Mouse (Mus musculus): ENCODE measurements at regions not wholly inside any gene's neighbourhood (a gene's known extent, or its start where the extent isn't known, plus 50 kb on each side); places are given as distances from the start of the nearest gene placed in this dataset.

DNA sequence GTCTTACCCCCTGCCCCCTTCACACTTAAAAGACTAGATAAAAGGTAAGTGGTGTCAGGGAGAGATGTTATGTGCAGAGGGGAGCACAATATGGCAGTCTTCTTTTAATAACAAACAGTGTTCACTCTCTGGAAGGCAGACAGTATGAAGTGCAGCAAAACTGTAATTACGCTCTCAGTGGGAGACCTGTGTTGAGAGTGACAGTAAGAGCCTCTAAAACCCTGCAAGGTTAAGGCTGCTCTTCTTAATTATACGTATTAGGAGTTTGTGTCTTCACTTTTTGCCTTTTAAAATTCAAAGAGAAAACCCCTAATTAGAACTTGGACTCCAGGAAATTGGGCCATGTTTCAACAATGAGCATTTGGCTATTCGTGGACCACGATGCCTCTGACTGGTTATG lies 72.2 kb upstream of the Mmadhc start:
- peak; percentile 60; the same call in 1 of the 2 replicates for ATAC-seq (ENCODE audit: low FRiP score)
- H3K4me2 ChIP-seq: no peak overlapping the region

DNA sequence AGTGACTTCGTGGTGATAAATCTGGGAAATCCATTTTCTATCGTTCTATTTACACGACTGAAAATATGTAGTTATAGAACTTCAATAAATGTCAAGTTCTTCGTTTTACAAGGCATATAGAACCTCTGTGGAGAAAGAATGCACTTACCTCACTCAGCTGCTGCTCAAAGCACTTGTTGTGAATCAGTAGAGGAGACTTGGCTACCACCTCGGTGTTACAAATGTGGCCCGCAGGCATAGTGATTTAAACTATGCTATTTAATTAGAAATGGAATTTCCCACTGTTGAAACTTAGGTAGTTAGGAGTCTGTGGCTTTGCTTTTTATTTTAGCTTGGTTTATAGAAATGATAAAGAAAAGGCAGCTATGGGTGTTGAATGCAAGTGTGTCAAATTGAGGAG lies 71.8 kb upstream of the Mmadhc start:
- no peaks in the 10 kb centered on the region for H3K36me3 ChIP-seq (replicated peaks)
- H3K9me3 ChIP-seq: no peaks in the 10 kb centered on the region
- WGBS: 75% methylated on average over 6 of the region's 6 CpGs
- no peak overlapping the region for H3K4me3 ChIP-seq (replicated peaks)
- ATAC-seq (ENCODE audit: low FRiP score): no peak
- peaks cover 3% of the 10 kb centered on the region; the same call in 1 of the 2 replicates for H3K4me1 ChIP-seq
- H3K27ac ChIP-seq: no peak overlapping the region
- H3K9ac ChIP-seq: no peak overlapping the region
- H3K4me2 ChIP-seq: no peak overlapping the region
- H3K27me3 ChIP-seq: no peaks in the 10 kb centered on the region

More for the DNA sequence above, 72.2 kb upstream of the Mmadhc start:
- no peaks in the 10 kb centered on the region for H3K36me3 ChIP-seq (replicated peaks)
- no peaks in the 10 kb centered on the region for H3K27me3 ChIP-seq
- H3K9ac ChIP-seq: no peak overlapping the region
- H3K4me1 ChIP-seq: peaks cover 3% of the 10 kb centered on the region; the same call in 1 of the 2 replicates
- no peaks in the 10 kb centered on the region for H3K9me3 ChIP-seq
- 35% methylated on average over 4 of the region's 4 CpGs for WGBS
- H3K4me3 ChIP-seq (replicated peaks): no peak overlapping the region
- no peak overlapping the region for H3K27ac ChIP-seq

DNA sequence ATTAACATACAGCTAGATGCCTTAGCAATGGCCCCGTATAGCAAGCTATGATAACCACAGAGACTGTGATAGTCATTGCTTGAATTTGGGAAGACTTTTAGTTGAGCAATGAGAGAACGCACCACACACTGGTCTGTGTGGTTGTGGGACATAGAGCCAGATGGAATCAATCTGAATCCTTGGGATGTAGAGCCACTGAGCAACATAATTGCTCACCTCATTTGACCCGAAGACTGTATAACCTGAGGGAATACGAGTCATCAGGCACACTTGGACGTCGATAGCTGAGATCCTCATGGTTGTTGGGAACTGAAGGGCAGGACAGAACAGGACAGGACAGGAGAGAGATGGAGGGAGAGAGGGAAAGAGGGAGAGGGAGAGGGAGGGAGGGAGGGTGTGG lies 68.6 kb upstream of the Mmadhc start:
- no peaks in the 10 kb centered on the region for H3K9me3 ChIP-seq
- no peaks in the 10 kb centered on the region for H3K27me3 ChIP-seq
- no peak overlapping the region for H3K4me2 ChIP-seq
- no peaks in the 10 kb centered on the region for H3K36me3 ChIP-seq (replicated peaks)
- WGBS: 84% methylated on average over 6 of the region's 6 CpGs
- H3K9ac ChIP-seq: no peak overlapping the region
- H3K27ac ChIP-seq: no peak overlapping the region
- ATAC-seq (ENCODE audit: low FRiP score): no peak
- peaks cover 3% of the 10 kb centered on the region; the same call in 1 of the 2 replicates for H3K4me1 ChIP-seq
- H3K4me3 ChIP-seq (replicated peaks): no peak overlapping the region

DNA sequence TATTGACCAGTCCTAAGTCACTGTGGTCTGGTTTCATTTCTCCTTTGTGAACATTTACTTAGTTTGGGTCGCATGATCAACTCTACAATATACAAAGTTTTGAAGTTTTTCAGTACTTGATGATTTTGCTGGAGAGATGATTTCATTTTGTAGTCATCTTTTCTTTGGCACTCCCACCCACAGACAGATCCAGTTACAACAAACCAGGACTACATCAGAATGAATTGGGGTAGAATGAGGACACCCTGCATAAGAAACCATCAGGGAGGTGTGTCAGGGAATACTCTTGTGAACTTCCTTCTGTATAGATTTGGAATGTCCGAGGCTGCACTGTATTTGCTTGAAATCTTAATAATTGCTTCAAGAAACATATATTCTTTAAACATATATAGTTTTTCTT lies 59.5 kb upstream of the Mmadhc start:
- no peaks in the 10 kb centered on the region for H3K4me1 ChIP-seq
- no peaks in the 10 kb centered on the region for H3K9me3 ChIP-seq
- H3K4me2 ChIP-seq: no peak overlapping the region
- no peak overlapping the region for H3K9ac ChIP-seq
- H3K27ac ChIP-seq: no peak overlapping the region
- 83% methylated on average over 2 of the region's 2 CpGs for WGBS
- no peak overlapping the region for H3K4me3 ChIP-seq (replicated peaks)
- no peaks in the 10 kb centered on the region for H3K27me3 ChIP-seq
- ATAC-seq (ENCODE audit: low FRiP score): no peak
- no peaks in the 10 kb centered on the region for H3K36me3 ChIP-seq (replicated peaks)

DNA sequence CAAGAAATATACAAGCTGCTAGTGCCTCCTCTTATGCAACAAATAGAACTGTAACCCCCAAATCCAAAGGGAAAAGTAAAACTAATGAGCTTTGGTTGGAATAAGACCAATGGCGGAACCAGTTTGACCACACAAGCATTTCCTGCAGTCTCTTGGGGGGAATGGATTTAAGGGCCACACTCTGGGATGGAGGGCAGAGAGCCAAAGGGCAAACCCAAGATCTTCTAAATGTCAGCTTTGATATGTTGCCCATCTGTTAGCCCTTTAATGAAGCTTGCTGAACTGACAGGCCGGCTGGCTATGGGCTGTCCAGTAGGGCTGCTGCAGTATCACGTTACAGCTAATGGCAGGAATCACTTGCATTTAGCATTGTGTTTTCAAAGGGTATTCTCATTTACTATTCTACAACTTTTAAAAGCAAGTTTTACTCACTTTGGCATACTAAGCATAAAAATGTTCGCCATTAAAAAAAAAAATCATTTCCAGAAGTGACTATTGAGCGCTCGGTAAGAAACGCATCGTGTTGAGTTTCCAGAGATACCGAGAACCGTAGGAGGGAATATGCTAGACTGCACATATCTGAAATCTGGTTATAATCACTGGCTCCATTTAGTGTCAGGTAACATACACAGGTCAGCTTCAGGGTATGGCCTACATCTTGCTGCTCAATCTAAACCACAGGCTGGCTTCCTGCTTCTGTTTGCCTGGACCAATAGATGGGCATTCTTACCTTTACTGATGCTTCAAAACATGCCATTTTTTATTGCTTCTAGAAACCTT lies 51.1 kb upstream of the Mmadhc start:
- no peak overlapping the region for H3K4me3 ChIP-seq (replicated peaks)
- no peak overlapping the region for H3K9ac ChIP-seq
- no peaks in the 10 kb centered on the region for H3K9me3 ChIP-seq
- H3K4me2 ChIP-seq: no peak overlapping the region
- H3K36me3 ChIP-seq (replicated peaks): no peaks in the 10 kb centered on the region
- no peaks in the 10 kb centered on the region for H3K27me3 ChIP-seq
- H3K27ac ChIP-seq: no peak overlapping the region
- no peaks in the 10 kb centered on the region for H3K4me1 ChIP-seq
- 83% methylated on average over 10 of the region's 10 CpGs for WGBS
- no peak for ATAC-seq (ENCODE audit: low FRiP score)
